Mouse (Mus musculus): ENCODE measurements around the gene Zbtb37. TPM values are rescaled to one million over a fixed set of nuclear protein-coding genes. Genes with fewer than 3 reads are reported as not detected.

Zbtb37 gene
- total RNA-seq (2021) = 10 to 100 TPM; 11.3 to 21.9 TPM
- long read RNA-seq, experiment 1, partial matches to known transcripts = 0 of 5 reads
- long read RNA-seq, experiment 1, other reads (novel, unspliced or antisense) = 4 of 5 reads
- long read RNA-seq, experiment 2, partial matches to known transcripts = 0 of 1 reads
- long read RNA-seq, experiment 2, other reads (novel, unspliced or antisense) = 1 of 1 reads

DNA sequence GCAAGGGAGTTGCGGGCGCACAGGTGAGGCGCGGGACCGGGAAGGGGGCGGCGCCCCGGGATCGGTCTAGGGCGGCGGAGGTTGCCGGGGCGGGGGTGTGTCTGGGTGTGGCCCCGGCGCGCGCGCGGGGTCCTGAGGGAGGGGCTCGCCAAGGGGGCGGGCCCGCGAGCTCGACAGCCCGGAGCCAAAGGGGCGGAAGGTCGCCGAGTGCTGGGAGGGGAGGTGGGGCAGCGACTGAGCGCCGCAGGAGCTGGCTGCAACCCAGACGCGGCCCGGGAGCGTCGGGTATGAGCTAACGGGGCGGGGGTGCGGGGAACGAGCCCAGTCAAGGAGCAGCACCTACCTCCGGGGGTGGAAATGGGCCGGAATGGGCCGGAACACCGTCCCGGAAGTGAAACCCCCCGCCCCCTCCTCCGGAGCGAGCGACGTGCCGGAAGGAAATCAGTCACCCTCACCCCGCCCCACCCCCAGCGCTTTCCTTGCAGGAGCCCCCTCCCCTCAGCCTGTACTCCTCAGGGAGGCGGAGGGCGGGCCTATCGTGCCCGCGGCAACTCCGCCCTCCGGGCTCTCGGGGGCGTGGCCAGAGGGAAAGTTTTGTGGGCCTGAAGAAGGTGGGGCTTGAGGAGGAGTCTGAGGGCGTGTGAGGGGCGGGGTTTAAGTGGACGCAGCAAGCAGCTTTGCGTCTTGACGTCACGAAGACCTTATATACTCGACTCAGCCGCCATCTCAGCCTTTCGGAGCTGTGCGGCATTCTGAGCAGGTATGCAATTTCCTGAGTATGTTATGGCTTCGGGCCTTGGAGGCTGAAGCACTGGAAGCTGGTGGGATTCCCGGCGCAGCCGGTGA is at the start of gene Zbtb37:
Gene Zbtb37 (minus strand): TSS at position 415 of the 846 bp plus-strand sequence.
- peak; percentile 98 for DNase-seq

DNA sequence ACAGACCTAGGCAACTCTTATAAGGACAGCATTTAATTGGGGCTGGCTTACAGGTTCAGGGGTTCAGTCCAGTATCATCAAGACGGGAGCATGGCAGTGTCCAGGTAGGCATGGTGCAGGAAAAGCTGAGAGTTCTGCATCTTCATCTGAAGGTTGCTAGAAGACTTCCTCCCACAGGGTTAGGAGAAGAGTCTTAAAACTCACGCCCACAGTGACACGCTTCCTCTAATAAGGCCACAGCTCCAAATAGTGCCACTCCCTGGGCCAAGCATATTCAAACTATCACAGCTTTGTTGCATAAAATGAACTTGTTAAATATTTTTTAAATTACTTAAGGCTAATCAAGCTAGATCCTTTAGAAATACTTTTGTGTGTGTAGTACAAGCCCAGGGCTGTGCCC is 42.6 kb upstream of the Zbtb37 start:
- no peak for DNase-seq

DNA sequence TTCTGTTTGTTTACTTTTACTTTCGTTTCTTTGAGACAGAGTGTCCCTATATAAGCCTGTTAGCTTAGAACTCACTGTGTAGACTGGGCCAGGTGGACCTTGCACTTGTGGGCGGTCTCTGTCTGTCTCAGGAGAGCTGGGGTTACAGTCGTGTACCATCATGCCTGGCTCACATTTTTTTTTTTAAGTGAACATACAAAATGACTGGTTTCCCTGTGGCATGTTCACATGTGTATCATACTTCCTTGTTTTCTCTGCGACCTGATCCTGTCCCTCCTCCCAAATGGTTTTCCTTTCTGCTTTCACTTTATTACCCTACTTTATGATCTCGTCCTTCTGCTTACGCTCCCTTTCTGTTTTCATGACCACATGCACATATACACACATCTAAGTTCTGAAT is 41.6 kb upstream of the Zbtb37 start:
- DNase-seq = peak; percentile 20

DNA sequence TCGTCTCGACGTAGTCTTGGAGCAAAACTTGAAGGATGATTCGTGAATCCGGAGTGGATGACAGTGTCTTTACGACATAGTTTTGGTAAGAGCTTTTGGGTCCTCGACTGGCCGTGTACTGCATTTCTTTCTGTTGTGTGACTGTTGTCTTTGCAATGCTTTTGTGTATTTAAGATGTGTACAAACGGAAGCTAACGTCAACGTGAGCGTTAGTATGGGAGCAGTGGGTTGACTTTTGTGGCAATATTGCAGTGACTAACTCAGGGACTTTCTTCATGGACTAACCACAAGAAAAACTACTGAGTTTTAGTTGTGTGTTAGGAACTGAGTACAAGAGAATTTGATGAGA is 36.6 kb upstream of the Zbtb37 start:
- no peak for DNase-seq

DNA sequence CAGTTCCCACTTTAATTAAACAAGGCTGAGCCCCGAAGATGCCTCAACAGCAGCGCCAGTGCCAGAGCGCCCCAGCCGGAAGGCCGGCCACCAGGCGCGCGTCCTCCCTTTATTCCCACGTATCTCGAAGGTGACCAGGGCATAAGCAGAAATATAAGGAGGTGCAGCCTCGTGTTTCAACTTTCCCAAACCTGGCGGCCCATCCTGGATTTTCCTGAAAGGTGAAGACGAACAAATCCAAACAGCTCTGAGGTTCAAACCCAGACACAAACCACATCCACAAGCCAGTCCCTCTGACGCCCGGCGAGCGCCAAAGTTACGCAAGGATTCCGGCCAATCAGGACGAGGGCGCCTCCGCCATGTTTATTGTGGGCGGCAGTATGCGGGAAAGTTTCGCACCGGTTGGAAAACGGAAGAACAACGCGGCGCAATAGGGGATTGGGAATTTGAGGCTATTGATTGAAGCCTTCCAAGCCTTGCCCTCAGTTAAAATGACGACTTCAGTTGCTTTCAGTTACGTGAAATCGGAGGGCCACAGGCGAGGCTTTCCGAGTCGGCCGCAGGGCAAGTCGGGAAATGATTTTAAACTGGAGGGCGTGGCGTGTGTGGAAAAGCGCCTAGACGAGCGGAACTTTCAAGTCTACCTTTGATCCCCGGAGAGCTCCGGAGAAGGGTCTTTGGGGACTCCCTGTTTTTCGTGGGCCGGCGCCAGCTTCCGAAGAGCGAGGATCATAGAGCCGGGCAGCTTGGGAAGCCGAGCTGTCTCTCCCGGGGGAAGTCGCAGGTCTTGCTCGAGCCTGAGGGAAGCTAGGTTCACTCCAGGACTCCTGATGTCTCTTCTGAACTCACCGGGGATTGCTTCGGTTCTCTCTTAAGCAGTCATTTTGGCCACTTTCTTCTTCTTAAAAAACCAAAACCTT is 36.0 kb upstream of the Zbtb37 start, which contains the start of the genes Dars2 and Cenpl:
Gene Dars2 (minus strand): TSS at position 307 of the 920 bp plus-strand sequence.
Gene Cenpl (plus strand): TSS at position 362 of the 920 bp plus-strand sequence.
- peak; percentile 97 for DNase-seq

DNA sequence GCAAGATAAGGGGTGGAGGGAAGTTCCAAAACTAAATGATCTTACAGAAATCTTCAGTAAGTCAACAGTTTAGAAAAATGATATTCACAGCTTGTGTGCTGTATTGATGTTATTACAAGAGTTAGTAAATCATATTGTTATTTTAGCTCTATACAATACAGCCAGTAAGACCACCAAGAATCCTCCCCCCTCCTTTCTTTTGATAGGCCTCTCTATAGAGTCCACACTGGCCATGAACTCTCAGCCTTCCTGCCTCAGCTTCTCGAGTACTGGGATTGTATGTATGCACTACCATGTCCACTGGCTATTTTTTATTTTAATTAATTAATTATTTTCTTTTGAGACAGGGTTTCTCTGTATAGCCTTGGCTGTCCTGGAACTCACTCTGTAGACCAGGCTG is 28.7 kb upstream of the Zbtb37 start:
- DNase-seq = no peak

DNA sequence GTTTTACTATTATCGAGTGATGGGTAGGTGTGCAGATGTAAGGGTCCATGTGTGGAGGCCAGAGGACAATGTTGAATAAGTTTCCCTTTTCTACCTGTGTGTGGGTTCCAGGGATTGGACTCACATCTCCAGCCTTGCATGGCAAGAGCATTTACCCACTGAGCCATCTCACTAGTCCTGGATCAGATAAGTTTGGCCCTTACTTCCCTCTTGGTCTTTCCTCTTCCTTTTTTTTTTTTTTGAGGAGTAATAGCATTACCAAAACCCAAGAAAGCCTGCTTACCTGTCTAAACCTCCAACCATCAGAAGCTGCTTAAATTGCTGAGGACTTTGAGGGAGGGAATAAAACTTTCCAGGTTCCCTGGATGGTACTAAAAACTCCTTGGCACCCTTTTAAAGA is 22.5 kb upstream of the Zbtb37 start:
- DNase-seq = no peak

DNA sequence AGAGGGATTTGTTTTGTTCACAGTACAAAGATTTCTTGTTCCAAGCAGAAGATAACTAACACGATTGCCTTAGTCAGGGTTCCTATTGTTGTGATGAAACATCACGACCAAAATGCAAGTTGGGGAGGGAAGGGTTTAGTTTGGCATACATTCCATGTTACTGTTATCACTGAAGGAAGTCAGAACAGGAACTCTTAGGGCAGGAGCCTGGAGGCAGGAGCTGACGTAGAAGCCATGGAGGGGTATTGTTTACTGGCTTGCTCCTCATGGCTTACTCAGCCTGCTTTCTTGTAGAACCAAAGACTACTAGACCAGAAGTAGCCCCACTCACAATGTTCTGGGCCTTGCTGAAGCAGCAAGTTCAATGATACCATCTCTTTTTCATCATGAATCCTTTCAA is 12.3 kb upstream of the Zbtb37 start:
- no peak for DNase-seq

DNA sequence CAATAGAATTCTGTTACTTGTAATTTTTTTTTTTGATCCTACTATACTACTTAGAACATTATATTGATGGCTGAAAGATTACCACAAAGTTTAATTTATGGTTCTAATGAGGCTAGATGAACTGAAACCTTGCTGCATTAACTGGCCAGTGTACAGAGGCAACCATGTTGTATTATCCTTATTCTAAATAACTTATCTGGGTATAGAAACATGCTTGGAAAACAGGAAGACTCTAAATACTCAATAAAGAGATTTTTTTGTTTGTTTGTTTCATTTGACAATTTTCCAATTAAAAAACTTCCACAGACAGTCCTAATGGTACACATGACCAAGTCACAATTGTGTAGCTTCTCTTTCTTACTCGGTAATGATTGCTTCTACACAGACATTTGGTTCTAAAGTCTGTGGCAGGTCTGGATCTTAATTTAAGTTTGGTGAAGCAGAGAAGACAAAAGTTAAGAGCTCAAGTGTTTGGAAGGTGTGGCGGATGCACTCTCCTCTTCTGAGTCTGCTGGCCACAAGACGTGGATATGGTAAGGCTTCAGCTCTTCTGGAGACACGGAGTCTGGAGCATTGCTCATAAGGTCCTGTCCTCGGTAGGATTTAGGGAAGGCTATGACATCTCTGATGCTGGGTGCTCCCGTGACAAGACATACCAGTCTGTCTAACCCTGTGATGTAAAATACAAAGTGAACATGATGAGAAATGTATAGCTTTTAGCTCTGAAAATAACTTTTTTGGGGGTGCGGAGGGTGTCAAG is 6.8 kb upstream of the Zbtb37 start:
- no peak for DNase-seq

DNA sequence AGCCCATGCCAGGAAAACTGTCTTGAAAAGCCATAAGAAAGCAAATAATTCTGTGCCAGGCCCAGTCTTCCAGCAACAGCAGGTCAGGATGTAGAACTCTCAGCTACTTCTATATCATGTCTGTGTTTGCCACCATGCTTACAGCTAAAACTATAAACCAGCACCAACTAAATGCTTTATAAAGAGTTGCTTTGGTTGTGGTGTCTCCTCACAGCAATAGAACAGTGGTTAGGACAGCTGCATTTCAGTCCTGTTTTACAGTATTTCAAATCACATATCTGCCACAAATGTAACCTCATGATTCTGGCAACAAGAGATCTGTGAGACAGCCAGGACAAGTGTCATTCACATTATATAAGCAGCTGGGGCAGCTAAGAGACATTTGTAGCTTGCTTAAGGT is 6.2 kb upstream of the Zbtb37 start:
- DNase-seq = no peak

DNA sequence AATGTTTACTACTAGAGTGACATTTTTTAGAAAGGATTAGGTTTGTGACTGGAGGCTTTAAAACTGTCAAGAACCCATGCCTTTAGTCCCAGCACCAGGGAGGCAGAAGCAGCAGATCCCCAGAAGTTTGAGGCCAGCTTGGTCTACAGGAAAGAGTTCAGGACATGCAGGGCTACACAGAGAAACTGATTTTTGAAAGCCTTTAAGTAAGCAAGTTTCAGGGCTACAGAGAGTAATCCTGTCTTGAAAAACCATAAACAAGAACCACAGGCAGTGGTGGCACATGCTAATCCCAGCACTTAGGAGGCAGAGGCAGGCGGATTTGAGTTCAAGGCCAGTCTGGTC is 5.7 kb upstream of the Zbtb37 start:
- no peak for DNase-seq

DNA sequence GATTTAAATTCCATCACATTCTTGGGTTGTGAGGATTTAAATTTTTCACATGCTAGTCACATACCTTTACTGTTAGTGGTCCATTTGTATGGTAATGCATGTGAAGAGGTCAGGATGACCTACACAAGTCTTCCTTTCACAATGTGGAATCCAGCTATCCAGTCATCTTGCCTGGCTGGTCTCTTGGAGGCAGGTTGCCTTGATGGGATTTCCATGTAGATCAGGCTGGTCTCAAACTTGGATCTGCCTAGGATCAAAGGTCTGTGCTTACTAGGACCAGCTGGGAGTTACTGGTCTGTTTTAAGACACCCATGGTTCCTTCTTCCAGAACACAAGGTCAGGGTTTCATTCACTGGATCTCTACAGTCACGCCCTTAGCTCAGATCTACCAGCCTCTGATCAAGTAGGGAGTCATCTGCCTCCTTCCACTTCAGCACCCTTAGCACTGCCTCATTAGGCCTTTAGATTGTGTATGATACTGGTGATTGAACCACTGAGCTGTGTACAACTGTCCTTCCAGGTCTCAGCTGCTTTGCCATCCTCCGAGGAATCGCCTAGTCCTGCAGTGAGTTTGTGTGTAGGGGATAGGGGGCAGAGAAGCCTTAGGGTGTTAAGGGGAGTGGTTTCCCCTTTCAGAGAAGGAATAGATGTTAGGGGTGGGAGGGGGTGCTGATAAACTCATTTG is 5.2 kb upstream of the Zbtb37 start:
- no peak for DNase-seq

DNA sequence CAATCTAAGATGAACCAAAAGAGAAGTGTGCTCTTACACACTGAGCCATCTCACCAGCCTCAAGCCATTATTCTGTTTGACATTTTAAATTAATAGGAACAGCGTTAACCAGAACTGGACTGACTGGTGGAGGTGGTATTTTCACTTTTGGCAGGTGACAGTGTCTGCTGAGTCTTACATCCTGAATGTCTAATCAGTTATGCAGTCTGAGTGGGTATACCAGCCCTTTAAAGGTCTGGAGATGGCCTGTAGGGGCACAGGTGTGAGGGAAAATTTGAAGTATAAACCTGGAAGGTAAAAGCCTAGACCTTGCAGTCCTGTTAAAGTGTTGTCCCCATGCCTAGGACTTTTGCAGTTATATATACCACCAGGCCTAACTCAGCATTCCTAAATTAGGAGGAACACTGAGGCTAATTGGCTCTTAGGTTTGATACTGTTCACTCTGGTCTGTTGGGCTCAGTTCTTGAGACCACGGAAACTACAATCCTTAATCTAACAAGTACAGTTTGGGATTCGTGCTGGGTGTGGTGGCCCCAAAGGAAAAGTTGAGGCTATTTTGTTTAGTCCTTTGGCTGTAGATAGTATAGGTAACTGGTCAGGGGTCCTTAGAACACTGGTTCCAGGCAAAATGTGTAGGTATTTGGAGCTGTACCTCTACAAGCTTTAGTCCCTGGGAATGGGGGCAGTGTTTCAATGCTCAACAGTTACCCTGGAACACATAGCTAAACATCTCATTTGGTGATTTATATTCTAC is 4.5 kb upstream of the Zbtb37 start:
- DNase-seq = no peak

DNA sequence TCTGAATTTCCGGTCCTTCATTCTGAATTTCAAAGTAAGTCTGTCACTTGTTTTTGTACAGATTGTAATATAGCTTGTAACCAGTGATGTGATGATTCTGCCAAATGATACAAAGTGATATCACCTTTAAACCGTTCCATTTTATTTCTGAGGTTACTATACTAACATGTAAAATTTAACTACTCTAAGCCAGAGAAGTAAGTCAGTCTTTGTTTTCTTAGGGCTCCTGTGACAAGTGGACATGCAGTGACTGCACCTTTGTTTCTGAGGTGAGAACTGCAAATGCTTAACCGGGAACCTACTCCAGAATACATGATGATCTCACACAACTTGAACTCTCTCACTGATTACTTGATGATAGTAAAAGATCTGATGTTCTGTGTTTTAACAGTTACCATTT is 3.4 kb upstream of the Zbtb37 start:
- no peak for DNase-seq

DNA sequence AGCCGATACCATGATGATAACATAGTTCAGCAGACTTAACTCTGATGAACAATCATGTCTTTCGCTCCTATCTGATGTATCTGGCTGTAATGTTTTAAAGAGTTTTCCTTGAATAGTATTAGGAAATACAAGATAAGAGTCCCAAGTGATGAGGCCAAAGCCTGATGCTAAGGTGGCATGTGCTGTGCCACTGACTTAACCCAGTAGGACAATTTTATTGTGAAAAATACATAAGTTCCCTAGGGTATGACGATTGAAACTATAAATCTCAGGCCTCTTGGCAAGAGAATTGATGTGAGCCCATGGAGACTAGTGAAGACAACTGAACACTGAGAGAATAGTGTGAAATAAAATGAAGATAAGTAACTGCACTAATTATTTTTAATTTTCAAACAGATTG is 3.0 kb upstream of the Zbtb37 start:
- DNase-seq = no peak

DNA sequence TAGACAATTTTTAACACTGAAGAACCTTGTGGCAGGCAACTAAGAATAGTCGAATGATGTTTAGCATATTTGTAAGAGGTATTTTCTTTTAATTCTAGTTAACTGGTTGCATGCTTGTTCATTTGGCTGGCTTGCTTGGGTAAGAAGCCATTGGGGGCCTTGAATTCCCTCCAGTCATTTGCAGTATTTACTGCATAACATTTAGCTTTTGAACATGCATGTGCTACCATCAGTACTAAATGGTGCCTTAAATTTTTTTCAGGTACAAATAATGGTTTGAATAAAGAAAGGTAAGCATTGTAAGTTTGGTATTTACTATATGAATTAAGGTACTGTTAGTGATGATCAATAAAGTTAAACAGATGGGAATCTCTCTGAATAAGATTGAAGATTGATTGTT is 2.4 kb upstream of the Zbtb37 start:
- no peak for DNase-seq

DNA sequence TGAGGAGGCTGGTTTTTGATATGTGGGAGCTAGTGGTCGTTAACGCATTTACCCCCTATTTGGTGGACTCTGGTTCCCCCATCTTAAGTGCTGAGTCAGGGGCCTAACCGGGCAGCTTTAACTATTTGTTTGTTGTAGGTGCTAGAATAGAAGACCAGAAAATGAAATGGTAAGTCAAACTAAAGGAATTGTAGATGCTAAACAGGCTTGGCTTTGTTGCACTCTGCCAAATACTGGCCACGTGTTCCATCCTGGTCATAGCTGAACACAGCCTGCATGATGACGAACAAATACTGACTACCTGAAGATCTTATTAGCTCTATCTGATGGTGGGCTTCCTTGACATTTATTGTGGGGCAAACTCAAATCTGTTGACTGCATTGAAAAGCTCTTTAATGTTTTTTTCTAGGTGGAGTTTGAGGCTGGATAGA is 1.8 kb upstream of the Zbtb37 start:
- peak; percentile 20 for DNase-seq

DNA sequence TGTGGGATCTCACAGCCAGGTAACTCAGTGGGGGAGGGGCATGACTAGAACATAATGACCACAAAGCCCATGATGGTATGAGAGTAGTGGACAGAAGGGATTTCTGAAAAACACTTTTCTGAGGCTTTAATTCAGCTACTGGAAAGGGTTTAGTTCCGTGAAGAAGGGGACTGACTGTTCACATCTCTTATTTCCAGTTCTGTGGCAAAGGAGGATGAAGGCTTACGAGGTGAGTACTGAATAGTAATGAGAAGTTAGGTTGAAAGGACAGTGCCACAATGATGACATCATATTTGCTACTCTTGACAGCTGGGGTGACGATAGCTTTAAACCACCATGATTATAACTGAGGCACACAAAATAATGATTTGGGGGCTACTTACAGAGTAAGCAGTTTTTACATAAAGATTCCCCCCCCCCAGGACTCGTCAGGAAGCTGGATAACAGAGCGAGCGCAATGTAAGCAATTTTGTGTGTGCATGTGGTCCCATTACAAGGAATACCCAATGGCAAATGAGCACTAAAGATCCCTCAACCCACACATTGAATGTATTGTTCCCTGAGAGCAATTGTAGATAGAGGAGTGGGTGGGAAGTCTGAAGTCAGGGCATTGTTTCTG is 1.2 kb upstream of the Zbtb37 start:
- peak; percentile 15 for DNase-seq

DNA sequence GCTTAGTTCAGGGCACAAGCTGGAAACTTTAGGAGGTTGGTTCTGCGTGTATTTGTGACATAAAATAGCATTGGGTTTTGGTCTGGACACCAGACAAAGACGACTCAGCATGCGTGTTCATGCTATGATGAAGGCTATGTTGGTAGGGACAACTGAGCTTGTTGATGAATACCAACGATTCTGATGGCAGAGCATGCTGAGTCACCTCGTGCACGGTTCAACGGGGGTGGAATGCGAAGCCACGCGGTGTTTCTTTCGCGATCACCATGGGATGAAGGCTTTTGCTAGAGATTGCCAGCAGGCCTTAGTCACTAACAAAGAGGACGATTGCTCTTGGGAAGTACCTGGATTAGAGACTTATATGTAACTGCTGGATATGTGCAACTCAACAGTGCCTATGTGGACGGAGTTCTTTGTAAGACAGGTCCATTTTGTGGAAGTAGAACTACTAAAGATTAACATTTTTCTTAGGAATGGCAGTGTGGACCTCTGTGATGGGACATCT is 684 bp upstream of the Zbtb37 start:
- peak; percentile 51 for DNase-seq

DNA sequence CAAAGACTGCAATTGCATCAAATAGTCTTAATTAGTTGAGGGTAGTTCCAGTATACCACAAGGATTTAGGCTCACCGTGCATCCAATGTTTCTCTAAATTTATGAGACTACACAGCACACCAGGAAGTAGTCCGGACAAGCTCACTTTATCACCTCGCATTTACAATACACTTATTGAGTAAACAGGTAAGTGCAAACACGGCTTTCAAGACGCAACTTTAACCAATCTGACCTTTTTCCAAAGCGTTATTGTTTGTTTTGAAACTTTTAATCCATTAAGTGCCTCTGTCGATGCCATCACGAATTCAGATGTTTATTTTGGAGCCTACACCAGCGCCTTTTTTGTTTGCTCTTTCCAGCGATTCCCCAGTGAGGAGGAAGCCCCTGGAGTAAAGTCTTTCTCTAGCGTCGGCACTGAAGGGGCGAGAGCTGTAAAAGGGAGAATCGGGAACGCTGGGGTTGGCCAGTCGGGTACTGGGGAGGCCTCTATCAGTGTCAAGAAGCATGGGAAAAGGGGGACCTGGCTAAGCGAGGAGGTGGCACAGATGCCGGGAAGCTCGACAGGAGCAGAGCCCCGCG is 704 bp downstream of the Zbtb37 start:
- no peak for DNase-seq

All from adrenal gland, postnatal 10 days (tissue).